Mouse (Mus musculus): Measurements from ENCODE around the gene Syt15. TPM values are rescaled to one million over a fixed set of nuclear protein-coding genes. Genes with fewer than 3 reads are reported as not detected.
"Not testable (repeated sequence)": the region's sequence is repeated elsewhere in the genome, so short reads cannot be mapped to it uniquely, and the experiment has no call there.

The Syt15 gene
- total and polyA plus RNA-seq, 2 experiments = 0.09 to 0.12 TPM

GRCm38 (mm10) chr14:34240676-34241075, 21.3 kb downstream of the Syt15 start:
- peaks cover 66% of the 10 kb centered on the region for H3K36me3 ChIP-seq (ENCODE audit: control insufficient read depth, insufficient read depth, low read length)
- peaks cover 1% of the 10 kb centered on the region; the same call in 1 of the 2 replicates for H3K4me1 ChIP-seq (ENCODE audit: control insufficient read depth, insufficient read depth, low read length)
- no peaks in the 10 kb centered on the region for H3K79me2 ChIP-seq (ENCODE audit: control insufficient read depth, insufficient read depth, low read length)
- no peak overlapping the region for H3K4me3 ChIP-seq (ENCODE audit: insufficient read depth, low read depth, low read length)
- TF ChIP-seq CTCF (IDR thresholded peaks at IDR 0.05; ENCODE audit: low read depth, low read length) (no peak), POLR2A (IDR thresholded peaks at IDR 0.05; ENCODE audit: extremely low read depth, insufficient read depth, low read length) (no peak)
- no peak overlapping the region for H3K27ac ChIP-seq (replicated peaks; ENCODE audit: insufficient read depth, low read depth, low read length)
- DNase-seq (ENCODE audit: extremely low read depth, low read depth, low spot score) = peak; percentile 33
- no peaks in the 10 kb centered on the region for H3K27me3 ChIP-seq (ENCODE audit: control insufficient read depth, insufficient read depth, low read length)
- 19% methylated on average over 6 of the region's 6 CpGs for WGBS
- no peak overlapping the region for H3K9ac ChIP-seq (ENCODE audit: low read depth, low read length)

GRCm38 (mm10) chr14:34252470-34253145, 33.2 kb downstream of the Syt15 start:
- Histone ChIP-seq H3K36me3 (ENCODE audit: control insufficient read depth, insufficient read depth, low read length) (peaks cover 23% of the 10 kb centered on the region), H3K79me2 (ENCODE audit: control insufficient read depth, insufficient read depth, low read length) (no peaks in the 10 kb centered on the region; the same call in 1 of the 2 replicates), H3K9ac (ENCODE audit: low read depth, low read length) (no peak overlapping the region), H3K4me1 (ENCODE audit: control insufficient read depth, insufficient read depth, low read length) (peaks cover 17% of the 10 kb centered on the region), H3K27me3 (ENCODE audit: control insufficient read depth, insufficient read depth, low read length) (no peaks in the 10 kb centered on the region), H3K4me3 (ENCODE audit: insufficient read depth, low read depth, low read length) (0 out of 2 replicates have a peak overlapping the region, but pooled peaks have one; percentile 17), H3K27ac (replicated peaks; ENCODE audit: insufficient read depth, low read depth, low read length) (peak overlapping the region; percentile 33)
- no peak for TF ChIP-seq POLR2A (IDR thresholded peaks at IDR 0.05; ENCODE audit: extremely low read depth, insufficient read depth, low read length)
- TF ChIP-seq CTCF (IDR thresholded peaks at IDR 0.05; ENCODE audit: low read depth, low read length) = no peak
- peak; percentile 78 for DNase-seq (ENCODE audit: extremely low read depth, low read depth, low spot score)
- WGBS = 27% methylated on average over 6 of the region's 6 CpGs

GRCm38 (mm10) chr14:34253261-34253660, 33.9 kb downstream of the Syt15 start:
- DNase-seq (ENCODE audit: extremely low read depth, low read depth, low spot score) = no peak
- Histone ChIP-seq H3K27me3 (ENCODE audit: control insufficient read depth, insufficient read depth, low read length) (no peaks in the 10 kb centered on the region), H3K9ac (ENCODE audit: low read depth, low read length) (no peak overlapping the region), H3K4me1 (ENCODE audit: control insufficient read depth, insufficient read depth, low read length) (peaks cover 17% of the 10 kb centered on the region), H3K79me2 (ENCODE audit: control insufficient read depth, insufficient read depth, low read length) (no peaks in the 10 kb centered on the region; the same call in 1 of the 2 replicates), H3K36me3 (ENCODE audit: control insufficient read depth, insufficient read depth, low read length) (peaks cover 25% of the 10 kb centered on the region), H3K27ac (replicated peaks; ENCODE audit: insufficient read depth, low read depth, low read length) (peak overlapping the region; percentile 33), H3K4me3 (ENCODE audit: insufficient read depth, low read depth, low read length) (no peak overlapping the region)
- whole genome bisulfite sequencing = 63% methylated on average over 4 of the region's 4 CpGs
- TF ChIP-seq CTCF (IDR thresholded peaks at IDR 0.05; ENCODE audit: low read depth, low read length) = no peak
- TF ChIP-seq POLR2A (IDR thresholded peaks at IDR 0.05; ENCODE audit: extremely low read depth, insufficient read depth, low read length) = no peak

GRCm38 (mm10) chr14:34258525-34258924, 39.1 kb downstream of the Syt15 start:
- WGBS = 93% methylated on average over 3 of the region's 3 CpGs

GRCm38 (mm10) chr14:34268046-34268445, 48.7 kb downstream of the Syt15 start:
- Histone ChIP-seq H3K4me3 (ENCODE audit: insufficient read depth, low read depth, low read length) (no peak overlapping the region), H3K9ac (ENCODE audit: low read depth, low read length) (0 out of 2 replicates have a peak overlapping the region, but pooled peaks have one; percentile 7), H3K36me3 (ENCODE audit: control insufficient read depth, insufficient read depth, low read length) (peaks cover 32% of the 10 kb centered on the region), H3K79me2 (ENCODE audit: control insufficient read depth, insufficient read depth, low read length) (peaks cover 19% of the 10 kb centered on the region), H3K27ac (replicated peaks; ENCODE audit: insufficient read depth, low read depth, low read length) (peak overlapping the region; percentile 20), H3K27me3 (ENCODE audit: control insufficient read depth, insufficient read depth, low read length) (no peaks in the 10 kb centered on the region), H3K4me1 (ENCODE audit: control insufficient read depth, insufficient read depth, low read length) (peaks cover 25% of the 10 kb centered on the region)
- WGBS = 17% methylated on average over 9 of the region's 9 CpGs
- no peak for TF ChIP-seq CTCF (IDR thresholded peaks at IDR 0.05; ENCODE audit: low read depth, low read length)
- no peak for TF ChIP-seq POLR2A (IDR thresholded peaks at IDR 0.05; ENCODE audit: extremely low read depth, insufficient read depth, low read length)
- DNase-seq (ENCODE audit: extremely low read depth, low read depth, low spot score) = peak; percentile 81

More at GRCm38 (mm10) chr14:34258525-34258924, 39.1 kb downstream of the Syt15 start:
- H3K27ac ChIP-seq (replicated peaks; ENCODE audit: insufficient read depth, low read depth, low read length); H3K27me3 ChIP-seq (ENCODE audit: control insufficient read depth, insufficient read depth, low read length); H3K4me1 ChIP-seq (ENCODE audit: control insufficient read depth, insufficient read depth, low read length); H3K79me2 ChIP-seq (ENCODE audit: control insufficient read depth, insufficient read depth, low read length); H3K9ac ChIP-seq (ENCODE audit: low read depth, low read length); DNase-seq (ENCODE audit: extremely low read depth, low read depth, low spot score); H3K4me3 ChIP-seq (ENCODE audit: insufficient read depth, low read depth, low read length): not testable (repeated sequence)
- H3K36me3 ChIP-seq (ENCODE audit: control insufficient read depth, insufficient read depth, low read length) = peaks cover 28% of the 10 kb centered on the region

GRCm38 (mm10) chr14:34273280-34273679, 53.9 kb downstream of the Syt15 start:
- TF ChIP-seq POLR2A (IDR thresholded peaks at IDR 0.05; ENCODE audit: extremely low read depth, insufficient read depth, low read length) (no peak), CTCF (IDR thresholded peaks at IDR 0.05; ENCODE audit: low read depth, low read length) (peak; percentile 24; the same call in 1 of the 2 replicates)
- peaks cover 25% of the 10 kb centered on the region; the same call in 1 of the 2 replicates for H3K79me2 ChIP-seq (ENCODE audit: control insufficient read depth, insufficient read depth, low read length)
- H3K4me1 ChIP-seq (ENCODE audit: control insufficient read depth, insufficient read depth, low read length) = peaks cover 28% of the 10 kb centered on the region
- peak overlapping the region; percentile 63 for H3K27ac ChIP-seq (replicated peaks; ENCODE audit: insufficient read depth, low read depth, low read length)
- peak overlapping the region; percentile 65 for H3K9ac ChIP-seq (ENCODE audit: low read depth, low read length)
- WGBS = 13% methylated on average over 2 of the region's 2 CpGs
- H3K4me3 ChIP-seq (ENCODE audit: insufficient read depth, low read depth, low read length) = peak overlapping the region; percentile 76; the same call in 1 of the 2 replicates
- peak; percentile 71 for DNase-seq (ENCODE audit: extremely low read depth, low read depth, low spot score)
- H3K36me3 ChIP-seq (ENCODE audit: control insufficient read depth, insufficient read depth, low read length) = peaks cover 4% of the 10 kb centered on the region
- no peaks in the 10 kb centered on the region for H3K27me3 ChIP-seq (ENCODE audit: control insufficient read depth, insufficient read depth, low read length)
